Mouse (Mus musculus) small intestine, adult 2 months (tissue): Measurements from ENCODE around the gene Ncbp3.

ENCODE experiments used
- CTCF ChIP-seq: fragments of 200-500 bp; IDR thresholded peaks from 2 replicates; pipeline ENCODE4 v1.5.1; 2012; ENCODE audit warnings: low read depth, mild to moderate bottlenecking, control low read depth, inconsistent platforms, low read length, moderate library complexity, mixed read lengths; ENCODE audit not compliant: insufficient replicate concordance, insufficient read length; ENCODE audit errors: extremely low read depth
- POLR2A ChIP-seq: fragments of 200-500 bp; IDR thresholded peaks from 2 replicates; pipeline ENCODE4 v1.6.1; 2012; ENCODE audit warnings: low read depth, mild to moderate bottlenecking, control low read depth, inconsistent platforms, low read length, moderate library complexity

DNA sequence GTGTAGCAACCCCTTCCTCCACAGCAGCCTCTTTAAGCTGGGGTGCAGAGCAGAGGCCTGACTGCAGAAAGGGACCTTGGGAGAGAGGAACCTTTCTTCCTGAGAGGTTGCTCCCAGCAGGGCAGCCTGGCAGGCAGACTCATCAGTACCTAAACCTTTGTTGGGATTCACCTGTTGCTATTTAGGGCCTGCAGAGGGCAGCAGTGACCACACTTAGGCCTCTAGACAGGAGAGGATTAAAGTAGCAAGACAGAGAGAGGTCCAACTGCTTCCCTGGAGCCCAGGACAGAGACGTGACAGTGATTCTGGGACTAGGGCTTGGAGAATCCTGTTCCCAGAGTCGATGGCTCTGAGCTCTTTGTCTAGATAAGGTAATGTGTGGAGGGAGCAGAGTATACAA is 41.2 kb upstream of the Ncbp3 start:
- TF ChIP-seq CTCF (peak; percentile 82; the same call in 1 of the 2 replicates), POLR2A (no peak)
